Mouse (Mus musculus): Measurements from ENCODE around the gene Tmcc3. TPM values are rescaled to one million over a fixed set of nuclear protein-coding genes. Genes with fewer than 3 reads are reported as not detected.

Gene Tmcc3
- 5.2 and 5.3 TPM in 2 replicates for polyA plus RNA-seq (2016; fragmentation: Nextera tagmentation; extraction: Ambion mirVana)

DNA sequence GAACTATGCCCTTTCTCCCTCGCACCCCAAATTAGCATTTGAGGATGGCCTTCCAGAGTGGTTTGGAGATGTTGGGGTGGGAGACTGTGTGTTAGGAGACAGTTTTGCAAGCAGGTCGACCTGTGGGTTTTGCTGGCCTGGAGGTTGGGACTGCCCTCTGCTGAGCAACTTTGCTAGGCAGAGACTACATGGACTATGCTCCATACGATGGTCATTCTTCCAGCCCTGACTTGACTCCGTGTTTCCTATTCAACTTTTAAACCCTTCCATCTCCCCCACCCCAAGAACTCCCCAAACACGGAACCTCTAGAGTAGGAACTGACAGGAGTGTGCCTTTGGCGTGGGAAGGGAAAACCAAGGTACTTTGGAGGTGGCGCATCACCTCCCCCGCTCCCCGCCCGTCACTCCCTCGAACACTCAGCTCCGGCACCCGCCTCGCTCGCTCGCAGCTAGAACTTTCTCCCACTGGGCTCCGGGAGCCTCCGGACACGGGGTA is at the start of gene Tmcc3:
TSS of gene Tmcc3 (plus strand) at position 439 of the 496 bp plus-strand sequence.
- 3% methylated on average over 19 of the region's 19 CpGs for WGBS
- peaks cover 18% of the 10 kb centered on the region for H3K4me1 ChIP-seq
- 0 out of 2 replicates have a peak, but pooled peaks have one; percentile 14 for ATAC-seq (ENCODE audit: low FRiP score)
- H3K27me3 ChIP-seq: peaks cover 24% of the 10 kb centered on the region
- 0 out of 2 replicates have a peak, but pooled peaks cover 10% of the 10 kb centered on the region for H3K9me3 ChIP-seq
- H3K4me3 ChIP-seq (replicated peaks): peak within 1 kb of the TSS; percentile 49
- H3K4me2 ChIP-seq: peak within 1 kb of the TSS; percentile 96
- peak within 1 kb of the TSS; percentile 61 for H3K9ac ChIP-seq
- no peaks in the 10 kb centered on the region for H3K36me3 ChIP-seq (replicated peaks)
- H3K27ac ChIP-seq: no peak within 1 kb of the TSS

DNA sequence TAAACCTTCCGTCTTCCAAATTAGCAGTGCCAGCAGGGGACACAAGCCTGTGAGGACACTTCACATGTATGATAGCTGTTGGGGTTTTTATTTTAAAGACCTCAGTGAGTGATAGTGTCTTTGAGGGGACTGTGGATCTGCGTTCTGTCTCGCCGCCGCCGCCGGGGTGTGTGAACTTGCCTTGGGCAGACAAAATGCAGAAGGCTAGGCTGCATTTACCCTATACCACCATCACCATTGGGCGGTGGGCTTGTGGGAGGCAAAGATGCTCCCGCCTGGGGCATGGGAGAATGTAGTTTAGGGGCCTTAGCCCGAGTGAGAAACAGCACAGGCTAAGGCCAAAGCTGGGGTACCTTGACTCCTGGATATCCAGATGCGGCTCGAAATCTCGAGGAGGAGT is 49.1 kb upstream of the Tmcc3 start:
- 0 out of 2 replicates have a peak, but pooled peaks have one; percentile 14 for ATAC-seq (ENCODE audit: low FRiP score)
- WGBS: 92% methylated on average over 13 of the region's 13 CpGs
- Histone ChIP-seq H3K36me3 (replicated peaks) (no peaks in the 10 kb centered on the region), H3K4me3 (replicated peaks) (no peak overlapping the region), H3K9me3 (no peaks in the 10 kb centered on the region), H3K9ac (no peak overlapping the region), H3K27me3 (no peaks in the 10 kb centered on the region), H3K4me2 (no peak overlapping the region), H3K27ac (no peak overlapping the region), H3K4me1 (no peaks in the 10 kb centered on the region; the same call in 1 of the 2 replicates)

DNA sequence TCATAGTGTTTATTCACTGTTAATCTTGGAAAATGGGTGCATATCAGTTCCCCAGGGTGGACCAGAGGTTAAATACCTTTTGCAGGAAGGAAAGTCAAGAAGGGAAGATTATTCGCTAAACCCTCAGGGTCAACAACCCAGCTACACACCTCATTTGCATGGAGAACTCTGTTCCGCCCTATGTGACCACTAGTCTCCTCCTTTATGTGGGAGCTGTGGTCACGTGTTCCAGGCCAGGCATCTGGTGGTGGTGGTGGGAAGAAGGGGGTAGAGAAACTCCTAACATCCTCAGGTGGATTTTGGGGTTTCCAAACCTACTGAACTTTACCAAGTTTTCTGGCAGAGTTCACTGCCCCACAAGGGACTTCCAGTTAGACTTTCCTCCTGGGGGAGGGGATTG is 48.5 kb upstream of the Tmcc3 start:
- WGBS: 73% methylated on average over 3 of the region's 3 CpGs
- Histone ChIP-seq H3K36me3 (replicated peaks) (no peaks in the 10 kb centered on the region), H3K4me2 (no peak overlapping the region), H3K27me3 (no peaks in the 10 kb centered on the region), H3K4me3 (replicated peaks) (no peak overlapping the region), H3K4me1 (no peaks in the 10 kb centered on the region; the same call in 1 of the 2 replicates), H3K9ac (no peak overlapping the region), H3K27ac (no peak overlapping the region), H3K9me3 (no peaks in the 10 kb centered on the region)
- no peak for ATAC-seq (ENCODE audit: low FRiP score)

DNA sequence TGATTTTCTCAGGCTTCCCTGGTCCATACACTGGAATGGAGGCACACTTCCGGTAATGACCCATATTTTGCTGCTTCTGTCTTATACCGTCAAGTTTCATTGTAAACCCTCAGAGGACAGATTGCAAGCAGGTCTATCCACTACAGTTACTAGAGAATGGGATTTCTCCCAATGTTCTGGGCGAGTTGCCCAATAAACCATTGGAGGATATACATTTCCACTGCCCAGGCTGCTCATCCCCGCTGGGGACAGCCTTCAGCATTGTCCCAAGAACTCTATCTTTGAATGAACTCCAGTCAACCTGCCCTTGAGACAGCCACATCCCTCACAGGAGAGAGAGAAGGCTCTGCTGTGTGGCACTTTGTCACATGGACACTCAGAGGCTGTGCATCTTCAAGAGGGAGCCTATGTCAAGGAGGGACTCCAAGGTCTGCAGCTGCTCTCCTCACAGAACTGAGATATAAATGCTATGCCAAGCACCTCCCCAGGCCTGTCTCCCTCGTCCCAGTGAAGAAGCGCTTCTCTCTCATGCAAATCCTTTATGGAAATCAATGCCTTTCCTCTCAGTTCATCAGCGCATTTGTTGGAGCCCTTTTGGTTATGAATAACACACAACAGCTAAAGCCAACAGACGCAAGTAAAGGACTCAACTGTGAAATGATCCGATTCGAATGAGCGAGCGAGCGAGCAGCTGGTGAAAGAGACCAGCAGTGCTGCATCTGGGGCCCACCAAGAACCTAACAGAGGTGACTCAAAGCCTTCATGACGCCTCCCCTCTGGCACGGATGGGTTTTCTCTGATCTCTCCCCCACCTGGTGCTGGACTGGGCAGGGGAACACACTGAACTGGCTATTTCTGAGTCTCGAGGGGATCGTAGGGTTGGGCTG is 45.9 kb upstream of the Tmcc3 start:
- no peak overlapping the region for H3K4me3 ChIP-seq (replicated peaks)
- H3K27ac ChIP-seq: no peak overlapping the region
- 71% methylated on average over 17 of the region's 17 CpGs for WGBS
- no peak overlapping the region for H3K4me2 ChIP-seq
- H3K36me3 ChIP-seq (replicated peaks): no peaks in the 10 kb centered on the region
- H3K9me3 ChIP-seq: no peaks in the 10 kb centered on the region
- H3K27me3 ChIP-seq: no peaks in the 10 kb centered on the region
- no peak overlapping the region for H3K9ac ChIP-seq
- H3K4me1 ChIP-seq: peaks cover under 1% of the 10 kb centered on the region; the same call in 1 of the 2 replicates
- no peak for ATAC-seq (ENCODE audit: low FRiP score)

DNA sequence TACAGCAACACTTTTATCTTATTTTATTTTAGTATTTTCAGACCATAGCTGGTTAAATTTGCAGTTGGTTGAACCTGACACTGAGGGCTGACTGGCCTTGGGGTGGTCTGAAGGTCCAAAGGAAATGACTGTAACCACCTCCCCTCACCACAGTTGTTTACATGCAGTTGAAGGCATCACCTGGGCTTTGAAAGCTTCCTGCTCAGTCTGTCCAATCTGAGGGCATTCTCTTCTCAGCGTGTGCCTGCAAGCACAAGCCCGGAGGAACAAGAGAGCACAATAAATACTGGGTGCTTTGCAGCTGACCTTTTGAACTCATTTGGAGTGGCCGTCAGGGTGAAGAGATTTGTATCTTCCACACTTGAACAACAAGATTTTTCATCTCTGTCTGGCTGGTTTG is 36.4 kb upstream of the Tmcc3 start:
- no peaks in the 10 kb centered on the region for H3K9me3 ChIP-seq
- ATAC-seq (ENCODE audit: low FRiP score): no peak
- H3K36me3 ChIP-seq (replicated peaks): no peaks in the 10 kb centered on the region
- WGBS: 25% methylated on average over 3 of the region's 3 CpGs
- no peak overlapping the region for H3K9ac ChIP-seq
- H3K4me1 ChIP-seq: peaks cover 7% of the 10 kb centered on the region; the same call in 1 of the 2 replicates
- H3K4me2 ChIP-seq: no peak overlapping the region
- no peaks in the 10 kb centered on the region for H3K27me3 ChIP-seq
- no peak overlapping the region for H3K4me3 ChIP-seq (replicated peaks)
- H3K27ac ChIP-seq: no peak overlapping the region

DNA sequence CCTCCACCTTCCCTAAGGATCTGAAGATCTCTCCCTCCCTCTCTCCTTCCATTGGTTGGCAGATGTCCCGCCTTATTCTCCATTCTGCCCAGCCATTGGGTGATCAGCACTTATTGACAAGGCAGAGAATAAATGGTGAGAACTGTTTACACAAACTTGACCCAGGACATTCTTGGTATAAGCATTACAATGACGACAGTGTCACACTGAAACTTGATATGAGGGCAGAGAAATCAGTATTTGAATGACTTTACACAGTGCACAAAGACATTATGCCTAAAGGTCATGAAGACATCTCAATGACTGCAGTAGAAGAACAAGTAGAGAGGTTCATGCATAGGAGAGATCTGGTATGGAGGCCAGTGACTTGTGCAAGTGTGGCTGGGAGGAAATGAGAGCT is 35.2 kb upstream of the Tmcc3 start:
- Histone ChIP-seq H3K27me3 (no peaks in the 10 kb centered on the region), H3K4me1 (no peaks in the 10 kb centered on the region; the same call in 1 of the 2 replicates), H3K9ac (no peak overlapping the region), H3K4me3 (replicated peaks) (no peak overlapping the region), H3K36me3 (replicated peaks) (no peaks in the 10 kb centered on the region), H3K4me2 (no peak overlapping the region), H3K9me3 (no peaks in the 10 kb centered on the region), H3K27ac (no peak overlapping the region)
- ATAC-seq (ENCODE audit: low FRiP score): no peak
- 61% methylated on average over 2 of the region's 2 CpGs for WGBS

DNA sequence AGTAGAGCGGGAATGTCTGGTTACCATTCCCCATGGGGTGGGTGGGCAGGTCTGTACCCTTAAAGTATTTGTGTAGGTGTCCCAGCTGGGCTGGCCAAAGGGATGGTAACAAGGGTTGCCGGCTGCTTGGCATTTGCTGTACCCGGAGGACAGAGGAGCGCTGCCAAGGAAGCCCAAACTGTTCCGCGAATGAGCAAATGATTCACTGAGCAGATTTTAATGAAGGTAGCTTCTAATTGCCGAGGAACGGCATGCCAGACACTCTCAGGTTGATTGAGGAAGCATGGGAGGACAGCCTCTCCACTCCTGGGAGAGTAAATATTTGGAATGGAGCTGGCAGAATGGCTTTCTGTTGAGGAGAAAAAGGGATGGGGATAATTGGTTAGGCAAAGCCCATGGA is 29.6 kb upstream of the Tmcc3 start:
- Histone ChIP-seq H3K27ac (no peak overlapping the region), H3K36me3 (replicated peaks) (no peaks in the 10 kb centered on the region), H3K4me3 (replicated peaks) (no peak overlapping the region), H3K4me2 (no peak overlapping the region), H3K4me1 (no peaks in the 10 kb centered on the region; the same call in 1 of the 2 replicates), H3K27me3 (no peaks in the 10 kb centered on the region), H3K9ac (no peak overlapping the region), H3K9me3 (no peaks in the 10 kb centered on the region)
- 84% methylated on average over 8 of the region's 8 CpGs for WGBS
- ATAC-seq (ENCODE audit: low FRiP score): no peak

- Histone ChIP-seq H3K4me3 (replicated peaks) (no peak overlapping the region), H3K4me1 (no peaks in the 10 kb centered on the region; the same call in 1 of the 2 replicates), H3K4me2 (no peak overlapping the region), H3K27ac (no peak overlapping the region), H3K9me3 (no peaks in the 10 kb centered on the region), H3K27me3 (no peaks in the 10 kb centered on the region), H3K9ac (no peak overlapping the region), H3K36me3 (replicated peaks) (no peaks in the 10 kb centered on the region)
- ATAC-seq (ENCODE audit: low FRiP score): no peak
- 93% methylated on average over 7 of the region's 7 CpGs for WGBS
These were observed 29.0 kb upstream of the Tmcc3 start for GRCm38 (mm10) chr10:94282797-94283196.

GRCm38 (mm10) chr10:94294437-94294836 is 17.3 kb upstream of the Tmcc3 start:
- Histone ChIP-seq H3K4me3 (replicated peaks) (no peak overlapping the region), H3K36me3 (replicated peaks) (no peaks in the 10 kb centered on the region), H3K4me1 (peaks cover 22% of the 10 kb centered on the region), H3K9me3 (no peaks in the 10 kb centered on the region), H3K4me2 (no peak overlapping the region), H3K27me3 (no peaks in the 10 kb centered on the region), H3K27ac (peak overlapping the region; percentile 66), H3K9ac (no peak overlapping the region)
- no peak for ATAC-seq (ENCODE audit: low FRiP score)
- WGBS: 73% methylated on average over 5 of the region's 5 CpGs

DNA sequence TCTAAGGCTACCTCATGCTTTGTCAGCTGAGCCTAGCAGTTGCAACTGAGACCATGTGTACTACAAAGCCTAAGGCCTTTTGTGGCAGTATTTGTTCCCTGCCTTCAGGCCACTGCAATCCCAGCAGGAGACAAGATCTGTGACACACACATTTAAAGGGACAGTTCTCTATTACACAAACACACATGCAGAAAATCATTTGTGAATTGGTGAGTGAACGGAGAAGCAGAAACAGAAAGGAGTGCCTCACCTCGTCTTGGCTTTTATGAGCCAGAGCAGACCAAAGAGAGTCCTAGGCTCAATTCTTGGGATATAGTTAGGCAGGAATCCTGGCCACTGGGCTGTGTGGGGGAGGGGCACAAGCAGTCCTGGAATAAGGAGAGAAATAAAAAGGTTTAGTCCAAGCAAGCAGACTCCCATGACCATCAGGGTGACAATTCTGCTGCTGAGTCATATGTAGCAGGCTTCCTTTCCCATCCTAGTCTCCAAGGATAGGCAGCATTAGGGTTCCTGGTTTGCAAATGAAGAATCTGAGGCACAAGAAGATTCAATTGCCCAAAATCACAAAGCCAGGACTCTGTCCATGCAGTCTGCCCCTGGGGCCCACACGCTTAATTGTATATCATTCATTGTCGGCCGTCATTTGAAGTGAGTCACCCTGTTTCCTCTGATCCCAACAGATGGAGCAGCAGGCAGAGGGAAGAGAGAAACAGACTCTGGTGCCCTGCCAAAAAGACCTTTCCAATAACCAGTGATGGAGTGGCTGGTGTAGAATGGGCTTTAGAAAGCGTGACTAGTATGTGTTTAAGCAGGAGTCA is 16.6 kb upstream of the Tmcc3 start:
- H3K4me1 ChIP-seq: peaks cover 22% of the 10 kb centered on the region
- ATAC-seq (ENCODE audit: low FRiP score): peak; percentile 85
- no peak overlapping the region for H3K9ac ChIP-seq
- no peak overlapping the region for H3K4me2 ChIP-seq
- no peaks in the 10 kb centered on the region for H3K36me3 ChIP-seq (replicated peaks)
- H3K4me3 ChIP-seq (replicated peaks): no peak overlapping the region
- peak overlapping the region; percentile 66 for H3K27ac ChIP-seq
- H3K27me3 ChIP-seq: no peaks in the 10 kb centered on the region
- 26% methylated on average over 6 of the region's 6 CpGs for WGBS
- H3K9me3 ChIP-seq: no peaks in the 10 kb centered on the region

GRCm38 (mm10) chr10:94295923-94296605 is 15.7 kb upstream of the Tmcc3 start:
- Histone ChIP-seq H3K9ac (no peak overlapping the region), H3K36me3 (replicated peaks) (no peaks in the 10 kb centered on the region), H3K4me2 (no peak overlapping the region), H3K4me1 (peaks cover 22% of the 10 kb centered on the region), H3K4me3 (replicated peaks) (no peak overlapping the region), H3K27ac (peak overlapping the region; percentile 66), H3K27me3 (no peaks in the 10 kb centered on the region), H3K9me3 (no peaks in the 10 kb centered on the region)
- ATAC-seq (ENCODE audit: low FRiP score): no peak
- WGBS: 98% methylated on average over 5 of the region's 5 CpGs

GRCm38 (mm10) chr10:94298471-94298870 is 13.3 kb upstream of the Tmcc3 start, which contains the start of gene Gm4792:
TSS of gene Gm4792 (minus strand) at chr10:94298703.
- no peaks in the 10 kb centered on the region for H3K9me3 ChIP-seq
- no peak for ATAC-seq (ENCODE audit: low FRiP score)
- no peak within 1 kb of the TSS for H3K4me2 ChIP-seq
- no peak within 1 kb of the TSS for H3K27ac ChIP-seq
- H3K4me1 ChIP-seq: peaks cover 22% of the 10 kb centered on the region
- H3K4me3 ChIP-seq (replicated peaks): no peak within 1 kb of the TSS
- 83% methylated on average over 3 of the region's 3 CpGs for WGBS
- no peaks in the 10 kb centered on the region for H3K36me3 ChIP-seq (replicated peaks)
- H3K27me3 ChIP-seq: no peaks in the 10 kb centered on the region
- no peak within 1 kb of the TSS for H3K9ac ChIP-seq

All from forebrain, embryonic 12.5 days (tissue).